Comparison of ENCODE assay signal across 8 mouse cellular contexts in genomic region chr17:35060737-35061297, GRCm38 (mm10). TPM values are rescaled to one million over a fixed set of nuclear protein-coding genes. Genes with fewer than 3 reads are reported as not detected.
A peak's percentile ranks its signal among the peaks of the same experiment; 100 is the strongest.
DNase-seq lines count a peak whose midpoint lies in the region; ATAC-seq and TF ChIP-seq lines count a peak whose summit lies in the region.

No protein-coding gene starts in this region.

- H3K27me3 ChIP-seq in forebrain, embryonic 14.5 days (replicated peaks; ENCODE audit: control insufficient read depth, insufficient read depth, low read length) = peaks cover 19% of the 10 kb centered on the region
- no peaks in the 10 kb centered on the region for H3K27me3 ChIP-seq in kidney, postnatal 0 days (ENCODE audit: insufficient read depth, low read length)
- peaks cover 26% of the 10 kb centered on the region for H3K27me3 ChIP-seq in midbrain, embryonic 13.5 days

- 60% methylated on average over 22 of the region's 22 CpGs for WGBS in forebrain, embryonic 14.5 days
- 51% methylated on average over 22 of the region's 22 CpGs for WGBS in kidney, postnatal 0 days
- WGBS in midbrain, embryonic 13.5 days = 64% methylated on average over 22 of the region's 22 CpGs

- H3K9ac ChIP-seq in forebrain, embryonic 14.5 days (ENCODE audit: low read length) = peak overlapping the region; percentile 89; the same call in 1 of the 2 replicates
- H3K9ac ChIP-seq in kidney, postnatal 0 days (ENCODE audit: low read depth, low read length) = peak overlapping the region; percentile 77; the same call in 1 of the 2 replicates
- H3K9ac ChIP-seq in midbrain, embryonic 13.5 days (replicated peaks) = peak overlapping the region; percentile 91

- H3K4me1 ChIP-seq in forebrain, embryonic 14.5 days (ENCODE audit: control insufficient read depth, insufficient read depth, low read length) = peaks cover 20% of the 10 kb centered on the region
- peaks cover 18% of the 10 kb centered on the region for H3K4me1 ChIP-seq in kidney, postnatal 0 days (replicated peaks; ENCODE audit: insufficient read depth, low read length)
- peaks cover 46% of the 10 kb centered on the region for H3K4me1 ChIP-seq in midbrain, embryonic 13.5 days (replicated peaks)

- H3K27ac ChIP-seq in forebrain, embryonic 14.5 days (ENCODE audit: low read depth, low read length) = no peak overlapping the region
- no peak overlapping the region for H3K27ac ChIP-seq in kidney, postnatal 0 days
- H3K27ac ChIP-seq in midbrain, embryonic 13.5 days = no peak overlapping the region

- peaks cover 51% of the 10 kb centered on the region for H3K36me3 ChIP-seq in forebrain, embryonic 14.5 days (ENCODE audit: control insufficient read depth, insufficient read depth, low read length)
- peaks cover 23% of the 10 kb centered on the region; the same call in 1 of the 2 replicates for H3K36me3 ChIP-seq in kidney, postnatal 0 days (ENCODE audit: insufficient read depth, low read length)
- peaks cover 36% of the 10 kb centered on the region for H3K36me3 ChIP-seq in midbrain, embryonic 13.5 days

- no peak for TF ChIP-seq CTCF in kidney, postnatal 0 days (IDR thresholded peaks at IDR 0.05; ENCODE audit: low read depth)

- peak; percentile 53 to 62 for DNase-seq in lung, adult 18-20 months
- no peak for DNase-seq in lung, postnatal 25 days (ENCODE audit: low spot score)
- DNase-seq in forebrain, embryonic 14.5 days (ENCODE audit: low spot score) = no peak
- DNase-seq in kidney, postnatal 0 days (ENCODE audit: low spot score) = peak; percentile 32
- DNase-seq in frontal cortex, postnatal 14 days (ENCODE audit: low spot score in 2 of 2) = no peak
- no peak for DNase-seq in frontal cortex, postnatal 25 days (ENCODE audit: low spot score in 2 of 2)

- H3K4me3 ChIP-seq in forebrain, embryonic 14.5 days (ENCODE audit: low read depth, low read length) = peak overlapping the region; percentile 70
- peak overlapping the region; percentile 77; the same call in 1 of the 2 replicates for H3K4me3 ChIP-seq in kidney, postnatal 0 days (replicated peaks; ENCODE audit: low read depth, low read length)
- peak overlapping the region; percentile 88 for H3K4me3 ChIP-seq in midbrain, embryonic 13.5 days (replicated peaks)

- ATAC-seq in forebrain, embryonic 14.5 days = no peak
- ATAC-seq in kidney, postnatal 0 days (replicated peaks; ENCODE audit: low FRiP score, low read depth) = no peak
- no peak for ATAC-seq in midbrain, embryonic 13.5 days
- no peak for ATAC-seq in CD4-positive, CD25-positive, alpha-beta regulatory T cell, adult 4 months

- peak overlapping the region; percentile 94 for H3K4me2 ChIP-seq in forebrain, embryonic 14.5 days (ENCODE audit: low read length)
- peak overlapping the region; percentile 94 for H3K4me2 ChIP-seq in kidney, postnatal 0 days (ENCODE audit: low read length)
- peak overlapping the region; percentile 86 for H3K4me2 ChIP-seq in midbrain, embryonic 13.5 days (replicated peaks)

- H3K9me3 ChIP-seq in forebrain, embryonic 14.5 days (replicated peaks; ENCODE audit: control insufficient read depth, low read length) = no peaks in the 10 kb centered on the region
- no peaks in the 10 kb centered on the region for H3K9me3 ChIP-seq in kidney, postnatal 0 days (replicated peaks; ENCODE audit: low read length)
- H3K9me3 ChIP-seq in midbrain, embryonic 13.5 days = no peaks in the 10 kb centered on the region

RNA-seq across cellular contexts. Expression of gene Ddah2, which starts 2.0 kb away (rescaled TPM):
- polyA plus RNA-seq in forebrain, embryonic 14.5 days (2014; fragmentation: Nextera tagmentation; extraction: Ambion mirVana) = 617 and 661 TPM in 2 replicates
- 227 and 244 TPM in 2 replicates for polyA plus RNA-seq in kidney, postnatal 0 days (2015; fragmentation: Nextera tagmentation; extraction: Ambion mirVana)
- polyA plus RNA-seq in midbrain, embryonic 13.5 days (2015; fragmentation: Nextera tagmentation; extraction: Ambion mirVana) = 501 and 531 TPM in 2 replicates
- polyA plus RNA-seq in CD4-positive, CD25-positive, alpha-beta regulatory T cell, adult 4 months (2017; shearing (Covaris generic)) = 1 to 10 TPM; 1.1 to 6.3 TPM

RNA-seq across cellular contexts. Expression of gene Ly6g6c, which starts 4.4 kb away (rescaled TPM):
- not detected in 2 replicates for polyA plus RNA-seq in forebrain, embryonic 14.5 days (2014; fragmentation: Nextera tagmentation; extraction: Ambion mirVana)
- polyA plus RNA-seq in kidney, postnatal 0 days (2015; fragmentation: Nextera tagmentation; extraction: Ambion mirVana) = not detected in 2 replicates
- polyA plus RNA-seq in midbrain, embryonic 13.5 days (2015; fragmentation: Nextera tagmentation; extraction: Ambion mirVana) = not detected in 2 replicates
- polyA plus RNA-seq in CD4-positive, CD25-positive, alpha-beta regulatory T cell, adult 4 months (2017; shearing (Covaris generic)) = not detected

RNA-seq across cellular contexts. Expression of gene Mpig6b, which starts 5.2 kb away (rescaled TPM):
- 0.28 and 0.42 TPM in 2 replicates for polyA plus RNA-seq in forebrain, embryonic 14.5 days (2014; fragmentation: Nextera tagmentation; extraction: Ambion mirVana)
- 0.36 and 0.45 TPM in 2 replicates for polyA plus RNA-seq in kidney, postnatal 0 days (2015; fragmentation: Nextera tagmentation; extraction: Ambion mirVana)
- 0.45 and 0.50 TPM in 2 replicates for polyA plus RNA-seq in midbrain, embryonic 13.5 days (2015; fragmentation: Nextera tagmentation; extraction: Ambion mirVana)
- not detected for polyA plus RNA-seq in CD4-positive, CD25-positive, alpha-beta regulatory T cell, adult 4 months (2017; shearing (Covaris generic))

RNA-seq across cellular contexts. Expression of gene Clic1, which starts 11.1 kb away (rescaled TPM):
- polyA plus RNA-seq in forebrain, embryonic 14.5 days (2014; fragmentation: Nextera tagmentation; extraction: Ambion mirVana) = 28.3 and 37.3 TPM in 2 replicates
- 266 and 282 TPM in 2 replicates for polyA plus RNA-seq in kidney, postnatal 0 days (2015; fragmentation: Nextera tagmentation; extraction: Ambion mirVana)
- polyA plus RNA-seq in midbrain, embryonic 13.5 days (2015; fragmentation: Nextera tagmentation; extraction: Ambion mirVana) = 93.7 and 99.6 TPM in 2 replicates
- 100 to 1,000 TPM; 490 to 619 TPM for polyA plus RNA-seq in CD4-positive, CD25-positive, alpha-beta regulatory T cell, adult 4 months (2017; shearing (Covaris generic))

RNA-seq across cellular contexts. Expression of gene Msh5, which starts 14.3 kb away (rescaled TPM):
- polyA plus RNA-seq in forebrain, embryonic 14.5 days (2014; fragmentation: Nextera tagmentation; extraction: Ambion mirVana) = 2.3 and 2.6 TPM in 2 replicates
- 2.7 and 3.0 TPM in 2 replicates for polyA plus RNA-seq in kidney, postnatal 0 days (2015; fragmentation: Nextera tagmentation; extraction: Ambion mirVana)
- polyA plus RNA-seq in midbrain, embryonic 13.5 days (2015; fragmentation: Nextera tagmentation; extraction: Ambion mirVana) = 3.3 and 3.7 TPM in 2 replicates
- 1 to 10 TPM; 1.8 to 2.5 TPM for polyA plus RNA-seq in CD4-positive, CD25-positive, alpha-beta regulatory T cell, adult 4 months (2017; shearing (Covaris generic))

Comparison
In these comparisons a context has a peak if more than half of its experiments do, and no peak if none do; other contexts are left out.
1. DNase-seq: peak in lung, adult 18-20 months (2 of 2) and kidney, postnatal 0 days (single experiment); none in lung, postnatal 25 days (single experiment), forebrain, embryonic 14.5 days (single experiment), frontal cortex, postnatal 14 days (0 of 2) and frontal cortex, postnatal 25 days (0 of 2).
2. RNA of gene Ddah2, which starts 2.0 kb away (polyA plus RNA-seq): 617 to 661 TPM in forebrain, embryonic 14.5 days, 501 to 531 TPM in midbrain, embryonic 13.5 days and 227 to 244 TPM in kidney, postnatal 0 days; 1.1 to 6.3 TPM in CD4-positive, CD25-positive, alpha-beta regulatory T cell, adult 4 months; every median in the first group is over 10 times any median in the second.
3. Peak in every context shown above with its lines, with median percentiles within 50 percentile points of each other: H3K4me2 ChIP-seq, H3K4me3 ChIP-seq and H3K9ac ChIP-seq.